Mouse (Mus musculus): ENCODE data around the gene Cd177.
"Not testable (repeated sequence)": the region's sequence is repeated elsewhere in the genome, so short reads cannot be mapped to it uniquely, and the experiment has no call there.

The Cd177 gene

DNA sequence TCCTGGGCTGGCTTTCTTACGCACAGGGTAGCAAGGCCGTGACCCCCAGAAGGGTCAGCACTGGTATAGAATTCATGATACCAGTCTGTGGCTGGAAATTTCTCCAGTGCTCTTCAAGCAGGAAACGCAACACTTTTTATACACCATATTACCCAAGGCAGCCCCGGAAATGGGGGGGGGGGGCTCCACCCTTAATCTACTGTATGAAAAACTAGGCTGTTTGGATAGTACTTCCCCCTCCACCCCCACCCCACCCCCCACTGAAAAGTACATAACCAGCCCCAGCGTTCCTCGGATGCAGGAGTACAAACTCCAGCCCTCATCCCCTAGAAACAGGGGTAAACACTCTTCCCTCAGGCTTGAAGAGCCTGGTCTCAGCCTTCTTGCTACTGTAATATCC is at the start of gene Cd177:
Gene Cd177 (minus strand): TSS at position 101 of the 400 bp plus-strand sequence.
- DNase-seq: no peak

- no peak for DNase-seq
These were observed 48.9 kb upstream of the Cd177 start for GRCm38 (mm10) chr7:24809041-24809440.

DNA sequence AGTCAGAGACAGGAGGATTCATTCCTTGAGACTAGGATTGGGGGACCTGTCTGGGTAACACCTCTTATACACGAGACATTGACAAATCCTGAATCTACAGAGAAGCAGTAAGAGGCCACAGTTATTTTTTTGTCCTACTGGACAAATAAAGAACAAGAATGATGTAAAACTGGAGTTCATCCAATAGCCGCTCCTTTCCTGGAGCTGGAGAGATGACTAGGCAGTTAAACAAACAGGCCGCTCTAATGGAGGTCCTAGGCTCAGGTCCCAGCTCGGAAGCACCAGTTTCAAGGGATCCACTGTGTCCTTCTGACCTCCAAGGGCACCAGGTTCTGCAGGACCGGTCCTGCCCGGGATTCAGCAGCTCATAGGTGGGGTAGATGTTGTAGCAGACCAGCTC is 44.7 kb upstream of the Cd177 start:
- no peak for DNase-seq

DNA sequence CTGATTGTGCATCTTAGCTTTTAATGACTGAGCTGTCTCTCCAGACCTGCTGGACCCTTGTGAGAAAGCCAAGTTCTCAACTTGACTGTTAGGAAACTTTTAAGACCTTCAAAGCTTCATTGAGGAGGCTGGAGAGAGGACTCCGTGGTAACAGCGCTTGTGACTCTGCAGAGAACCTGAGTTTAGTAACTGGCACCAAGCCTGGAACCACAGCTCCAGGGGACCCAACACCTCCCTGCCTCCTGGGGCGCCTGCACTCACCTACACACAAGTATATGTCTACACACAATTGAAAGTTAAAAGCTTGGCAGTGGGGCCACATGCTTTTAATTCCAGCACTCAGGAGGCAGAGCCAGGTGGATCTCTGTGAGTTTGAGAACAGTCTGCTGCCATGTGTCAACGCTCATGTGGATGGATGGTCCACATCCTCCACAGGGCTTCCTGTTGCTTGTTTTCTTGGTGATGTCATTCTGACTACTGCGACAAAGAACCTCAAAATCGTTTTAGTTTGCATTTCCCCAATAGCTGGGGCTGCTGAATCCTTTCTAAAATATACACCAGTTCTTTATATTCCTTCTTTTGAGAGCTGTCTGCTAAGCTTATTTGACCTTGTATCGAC is 42.1 kb upstream of the Cd177 start:
- no peak for DNase-seq

- no peak for DNase-seq
These were observed 37.8 kb upstream of the Cd177 start for GRCm38 (mm10) chr7:24797918-24798317.

DNA sequence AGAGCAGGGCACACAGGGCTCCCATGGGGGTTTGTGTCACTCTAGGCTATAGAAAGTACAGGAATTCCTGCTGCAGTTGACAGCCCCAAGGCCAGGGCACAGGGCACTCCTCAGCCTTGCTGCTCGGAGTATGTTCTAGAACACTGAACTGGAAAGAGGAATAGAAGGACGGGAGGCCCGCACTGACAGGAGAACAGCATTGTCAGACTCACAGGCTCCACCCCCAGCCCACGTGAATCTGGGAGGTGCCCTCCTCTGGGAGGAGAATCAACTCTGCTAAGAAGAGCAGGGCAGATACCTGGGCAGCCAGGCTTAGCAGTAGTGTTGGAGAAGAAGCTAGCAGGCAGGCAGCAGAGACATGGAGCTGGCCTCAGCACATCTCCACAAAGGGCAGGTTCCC is 16.8 kb upstream of the Cd177 start, which contains the start of gene Ceacam10:
Gene Ceacam10 (plus strand): TSS at position 289 of the 400 bp plus-strand sequence.
- DNase-seq: not testable (repeated sequence)

GRCm38 (mm10) chr7:24776145-24776544 is 16.0 kb upstream of the Cd177 start:
- no peak for DNase-seq

- no peak for DNase-seq
These were observed 13.9 kb upstream of the Cd177 start for GRCm38 (mm10) chr7:24773942-24774535.

DNA sequence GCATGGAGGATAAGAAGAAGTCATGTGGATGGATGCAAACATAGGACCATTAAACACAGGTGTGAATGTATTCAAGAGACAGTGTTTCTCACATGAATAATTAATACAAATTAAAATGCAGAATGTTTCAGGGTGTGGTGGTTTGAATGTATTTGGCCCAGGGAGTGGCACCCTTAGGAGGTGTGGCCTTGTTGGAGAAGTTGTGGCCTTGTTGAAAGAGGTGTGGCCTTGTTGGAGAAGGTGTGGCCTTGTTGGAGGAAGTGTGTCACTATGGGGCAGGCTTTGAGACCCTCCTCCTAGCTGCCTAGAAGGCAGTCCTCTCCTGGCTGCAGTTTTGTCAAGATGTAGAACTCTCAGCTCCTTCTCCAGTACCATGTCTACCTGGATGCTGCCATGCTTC is 11.2 kb upstream of the Cd177 start:
- DNase-seq: no peak

GRCm38 (mm10) chr7:24762574-24762973 is 2.5 kb upstream of the Cd177 start:
- no peak for DNase-seq

GRCm38 (mm10) chr7:24761161-24761560 is 1.1 kb upstream of the Cd177 start:
- no peak for DNase-seq

DNA sequence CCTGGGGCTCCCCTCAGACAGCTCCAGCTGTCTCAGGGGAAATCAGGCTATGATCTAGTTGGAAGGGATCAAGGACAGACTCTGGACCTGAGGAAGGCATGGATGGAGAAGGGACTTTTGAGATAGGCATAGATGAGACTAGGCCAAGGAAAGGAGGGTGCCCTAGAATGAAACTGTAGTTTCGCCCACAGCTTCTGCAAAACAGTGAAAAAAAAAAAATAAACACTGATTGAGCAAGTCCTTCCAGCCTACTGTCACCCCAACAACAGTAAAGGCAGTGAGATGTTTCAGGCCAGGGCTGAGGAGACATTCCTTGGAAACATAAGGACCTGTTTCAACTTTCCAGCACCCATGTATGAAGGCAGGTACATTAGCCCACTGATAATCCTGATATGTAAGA is 1.6 kb downstream of the Cd177 start:
- no peak for DNase-seq

- no peak for DNase-seq
These were observed 6.6 kb downstream of the Cd177 start for GRCm38 (mm10) chr7:24753476-24753875.

DNA sequence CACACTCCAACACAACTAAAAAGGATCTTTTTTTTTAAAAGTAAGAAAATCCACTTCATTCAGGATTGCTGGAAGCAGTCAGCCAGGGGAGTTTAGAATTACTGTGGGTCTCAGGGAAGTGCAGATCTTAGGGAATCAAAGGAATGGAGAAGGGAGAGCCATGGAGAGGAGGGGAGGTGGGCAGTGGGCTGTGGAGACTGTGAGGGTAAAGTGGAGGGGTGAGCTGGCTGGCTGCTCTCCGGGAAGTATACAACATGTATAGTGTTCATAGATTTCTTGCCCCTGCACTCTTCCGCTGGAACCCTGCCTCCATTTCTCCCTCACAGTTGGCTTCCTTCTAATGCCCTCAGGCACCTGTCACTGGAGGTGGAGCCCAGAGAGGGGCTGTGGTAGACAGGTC is 8.5 kb downstream of the Cd177 start:
- no peak for DNase-seq

- no peak for DNase-seq
These were observed 9.4 kb downstream of the Cd177 start for GRCm38 (mm10) chr7:24750695-24751094.

- DNase-seq: peak; percentile 6
These were observed 24.0 kb downstream of the Cd177 start for GRCm38 (mm10) chr7:24735970-24736670.

- DNase-seq: not testable (repeated sequence)
These were observed 33.3 kb downstream of the Cd177 start, which contains the start of gene Gm4763 for GRCm38 (mm10) chr7:24726808-24727207. Gene Gm4763, minus strand, starts transcription at chr7:24726908.

DNA sequence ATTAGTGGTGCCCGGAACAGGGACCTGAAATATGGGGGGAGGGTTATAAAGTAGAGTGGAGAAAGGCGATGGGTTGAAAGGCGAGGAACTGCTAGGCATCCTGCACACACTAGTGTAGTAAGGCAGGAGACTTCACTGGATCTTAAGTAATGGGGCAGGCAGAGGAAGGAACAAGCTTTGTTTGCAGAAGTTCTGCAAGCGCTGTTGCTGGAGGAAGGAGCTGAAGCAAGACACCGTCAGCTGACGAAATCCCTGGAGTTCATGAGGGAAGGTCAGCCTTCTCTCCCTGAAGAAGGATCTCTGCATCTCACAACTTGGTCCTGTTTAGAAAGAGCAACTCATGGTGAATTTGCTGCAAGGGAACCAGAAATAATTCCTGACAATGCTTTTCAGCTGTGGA is 45.1 kb downstream of the Cd177 start:
- DNase-seq: no peak

DNA sequence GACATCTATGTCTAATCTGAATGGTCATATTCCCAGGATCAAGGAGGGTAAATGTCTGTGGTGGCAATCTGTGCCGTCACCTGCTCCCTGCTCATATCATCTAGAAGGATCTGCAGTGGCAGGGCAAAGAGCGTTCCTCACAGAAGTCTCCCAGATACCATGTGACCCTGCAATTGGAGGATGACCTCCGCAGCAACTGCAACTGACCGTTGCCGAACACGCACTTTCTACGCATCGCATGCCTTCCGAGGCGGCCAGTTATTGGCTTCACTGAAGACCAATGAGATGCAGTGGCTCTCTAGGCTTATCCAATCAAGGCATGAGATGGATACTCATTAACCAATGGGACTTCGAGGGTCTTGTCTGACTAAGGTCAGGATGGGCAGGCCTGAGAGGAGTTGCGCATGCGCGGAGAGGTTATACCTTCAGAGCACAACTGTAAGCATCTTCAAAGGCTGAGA is 51.2 kb downstream of the Cd177 start, which contains the start of gene BC049730:
Gene BC049730 (plus strand): TSS at position 411 of the 461 bp plus-strand sequence.
- DNase-seq: no peak

- not testable (repeated sequence) for DNase-seq
These were observed 57.3 kb downstream of the Cd177 start for GRCm38 (mm10) chr7:24702841-24703240.

DNA sequence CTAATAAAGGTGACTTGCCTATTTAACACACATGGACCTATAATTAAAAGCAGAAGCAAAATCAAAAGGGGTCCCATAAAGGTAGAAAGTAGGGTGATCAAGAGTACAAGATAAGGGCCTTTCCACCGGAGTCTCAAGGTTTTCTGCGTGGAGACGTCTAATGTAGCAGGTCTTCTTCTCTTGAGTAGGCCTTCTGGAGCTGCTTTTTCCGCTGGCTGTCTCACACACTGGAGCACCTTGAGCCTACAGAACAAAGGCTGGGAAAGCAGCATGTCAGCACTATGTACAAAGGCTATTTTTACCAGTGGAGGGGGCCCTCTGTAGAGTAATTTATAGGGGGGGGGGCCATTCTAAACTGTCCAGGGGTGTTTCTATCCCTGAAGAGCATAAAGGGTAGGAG is 62.2 kb downstream of the Cd177 start:
- DNase-seq: not testable (repeated sequence)
